Mouse (Mus musculus) ES-E14 (cell line): ENCODE measurements around the gene Muc20. TPM values are rescaled to one million over a fixed set of nuclear protein-coding genes. Genes with fewer than 3 reads are reported as not detected.

ENCODE experiments used
- DNase-seq: peaks from one replicate; pipeline ENCODE4 v3.0.0-alpha.2; 2013; ENCODE audit warnings: low read depth, low spot score
- H3K27ac ChIP-seq: 2 replicates; pipeline ENCODE4 v1.5.1; 2012; ENCODE audit warnings: low read depth, mild to moderate bottlenecking, low read length, moderate library complexity, mixed read lengths; ENCODE audit not compliant: poor library complexity, insufficient read depth, severe bottlenecking
- H3K36me3 ChIP-seq: 2 replicates; pipeline ENCODE4 v1.6.1; 2012; ENCODE audit warnings: mild to moderate bottlenecking, low read length, moderate library complexity, mixed read lengths; ENCODE audit not compliant: control insufficient read depth, poor library complexity, insufficient read depth, severe bottlenecking
- H3K4me1 ChIP-seq, 2 experiments: fragments of 150-350 bp in 1 of 2; sonication (generic) in 1 of 2; 2 replicates each; pipeline ENCODE4 v1.6.1; 2012; ENCODE audit warnings: low read length in 2 of 2, mild to moderate bottlenecking in 1 of 2, mixed read lengths in 1 of 2; ENCODE audit not compliant: control insufficient read depth in 2 of 2, insufficient read depth in 2 of 2, poor library complexity in 1 of 2
- H3K4me3 ChIP-seq, 2 experiments: fragments of 150-350 bp in 1 of 2; sonication (generic) in 1 of 2; 2 replicates each; pipeline ENCODE4 v1.5.1; 2012; ENCODE audit warnings: low read length in 2 of 2, low read depth in 1 of 2, mild to moderate bottlenecking in 1 of 2, mixed read lengths in 1 of 2; ENCODE audit not compliant: insufficient read depth in 1 of 2, poor library complexity in 1 of 2, severe bottlenecking in 1 of 2
- H3K9ac ChIP-seq: 2 replicates; pipeline ENCODE4 v1.6.1; 2012; ENCODE audit warnings: low read depth, mild to moderate bottlenecking, low read length, mixed read lengths; ENCODE audit not compliant: poor library complexity, insufficient read depth, severe bottlenecking
- H3K9me3 ChIP-seq: fragments of 150-350 bp; sonication (generic); 2 replicates; pipeline ENCODE4 v1.6.1; 2012; ENCODE audit warnings: low read depth, mild to moderate bottlenecking, low read length; ENCODE audit not compliant: control insufficient read depth, insufficient read depth
- CHD2 ChIP-seq: IDR thresholded peaks from 2 replicates; pipeline ENCODE4 v1.6.1; 2014; ENCODE audit warnings: mild to moderate bottlenecking, low read depth, low read length, inconsistent platforms
- HCFC1 ChIP-seq: IDR thresholded peaks from 2 replicates; pipeline ENCODE4 v1.6.1; 2012; ENCODE audit warnings: low read length, inconsistent platforms, borderline replicate concordance; ENCODE audit not compliant: insufficient read depth
- MAFK ChIP-seq: IDR thresholded peaks from 2 replicates; pipeline ENCODE4 v1.6.1; 2014; ENCODE audit warnings: mild to moderate bottlenecking, low read depth, low read length, inconsistent platforms; ENCODE audit not compliant: insufficient read depth
- ZC3H11A ChIP-seq: IDR thresholded peaks from 2 replicates; pipeline ENCODE4 v1.6.1; 2012; ENCODE audit warnings: low read depth, mild to moderate bottlenecking, inconsistent platforms, low read length, borderline replicate concordance
- ZNF384 ChIP-seq: IDR thresholded peaks from 2 replicates; pipeline ENCODE4 v1.6.1; 2012; ENCODE audit warnings: low read depth, low read length, inconsistent platforms
- in situ Hi-C, 2 experiments: fragments of 600-800 bp; cut with MboI; formaldehyde crosslinking; loops; one replicate each; pipeline ENCODE4 v1.15.1; 2025; ENCODE audit warnings: low sequenced_read_pairs in 2 of 2, inconsistent platforms in 1 of 2; ENCODE audit not compliant: unreplicated experiment in 2 of 2
- total RNA-seq: library from RNA; depleted of rRNA; stranded (reverse); fragments of 300-350 nt; gene quantifications from 2 replicates; pipeline ENCODE4 v1.2.3, GENCODE M21; 2012

Muc20 gene
- total RNA-seq, 1 experiment = not detected

- no peak overlapping the region for H3K4me3 ChIP-seq
- H3K9ac ChIP-seq = no peak overlapping the region
- no peak for DNase-seq
- H3K9me3 ChIP-seq = no peaks in the 10 kb centered on the region
- H3K4me1 ChIP-seq = peaks cover 3 to 5% of the 10 kb centered on the region in 2 experiments; a peak in 3 of 4 replicates
- H3K27ac ChIP-seq = no peak overlapping the region
- in situ Hi-C loops = no loop called here
- H3K36me3 ChIP-seq = no peaks in the 10 kb centered on the region
- TF ChIP-seq CHD2 (no peak), MAFK (no peak), ZC3H11A (no peak), ZNF384 (no peak), HCFC1 (no peak)
These were observed 2.1 kb downstream of the Muc20 start for GRCm38 (mm10) chr16:32795177-32795576.

GRCm38 (mm10) chr16:32790056-32790455 lies 7.2 kb downstream of the Muc20 start:
- in situ Hi-C loops = no loop called here
- no peaks in the 10 kb centered on the region for H3K9me3 ChIP-seq
- no peak overlapping the region for H3K9ac ChIP-seq
- H3K36me3 ChIP-seq = no peaks in the 10 kb centered on the region
- no peak overlapping the region for H3K4me3 ChIP-seq
- TF ChIP-seq CHD2 (no peak), ZNF384 (no peak), ZC3H11A (no peak), HCFC1 (no peak), MAFK (no peak)
- H3K27ac ChIP-seq = no peak overlapping the region
- DNase-seq = no peak
- H3K4me1 ChIP-seq = no peaks in the 10 kb centered on the region

- H3K4me3 ChIP-seq = no peak overlapping the region
- DNase-seq = no peak
- H3K9me3 ChIP-seq = no peaks in the 10 kb centered on the region
- TF ChIP-seq HCFC1 (no peak), ZNF384 (no peak), MAFK (no peak), CHD2 (no peak), ZC3H11A (no peak)
- H3K27ac ChIP-seq = no peak overlapping the region
- in situ Hi-C loops = no loop called here
- H3K36me3 ChIP-seq = no peaks in the 10 kb centered on the region
- H3K4me1 ChIP-seq = no peaks in the 10 kb centered on the region
- H3K9ac ChIP-seq = no peak overlapping the region
These were observed 12.4 kb downstream of the Muc20 start for GRCm38 (mm10) chr16:32784840-32785239.

GRCm38 (mm10) chr16:32783324-32784062 lies 13.7 kb downstream of the Muc20 start:
- Histone ChIP-seq H3K4me3 (no peak overlapping the region), H3K9ac (no peak overlapping the region), H3K4me1 (no peaks in the 10 kb centered on the region), H3K9me3 (no peaks in the 10 kb centered on the region), H3K36me3 (no peaks in the 10 kb centered on the region), H3K27ac (no peak overlapping the region)
- in situ Hi-C loops = no loop called here
- no peak for DNase-seq
- TF ChIP-seq ZC3H11A (no peak), CHD2 (no peak), ZNF384 (no peak), HCFC1 (no peak), MAFK (no peak)
